Mouse (Mus musculus) embryonic facial prominence, embryonic 12.5 days (tissue): ENCODE data around the gene Sh3glb2. TPM values are rescaled to one million over a fixed set of nuclear protein-coding genes. Genes with fewer than 3 reads are reported as not detected.

Source experiments
- ATAC-seq: fragments of 200-750 bp; cut with Nextera tagmentation; 2 replicates; pipeline ENCODE4 v1.8.0; 2017; ENCODE audit not compliant: insufficient number of reproducible peaks, insufficient read depth, low FRiP score, low TSS enrichment
- H3K27ac ChIP-seq: fragments of 300-500 bp; sonication (generic); 2 replicates; pipeline ENCODE4 v1.5.1; 2016; ENCODE audit warnings: mild to moderate bottlenecking
- H3K27me3 ChIP-seq: fragments of 300-500 bp; sonication (generic); 2 replicates; pipeline ENCODE4 v1.6.1; 2016; ENCODE audit warnings: mild to moderate bottlenecking, moderate library complexity
- H3K36me3 ChIP-seq: fragments of 300-500 bp; sonication (generic); 2 replicates; pipeline ENCODE4 v1.6.1; 2016; ENCODE audit warnings: mild to moderate bottlenecking
- H3K4me1 ChIP-seq: fragments of 300-500 bp; sonication (generic); 2 replicates; pipeline ENCODE4 v1.6.1; 2016
- H3K4me2 ChIP-seq: fragments of 300-500 bp; sonication (generic); replicated peaks from 2 replicates; pipeline ENCODE4 v1.6.1; 2016; ENCODE audit warnings: mild to moderate bottlenecking, moderate library complexity
- H3K4me3 ChIP-seq: fragments of 300-500 bp; sonication (generic); 2 replicates; pipeline ENCODE4 v1.5.1; 2016; ENCODE audit warnings: mild to moderate bottlenecking
- H3K9ac ChIP-seq: fragments of 300-500 bp; sonication (generic); 2 replicates; pipeline ENCODE4 v1.6.1; 2016; ENCODE audit warnings: mild to moderate bottlenecking, moderate library complexity
- H3K9me3 ChIP-seq: fragments of 300-500 bp; sonication (generic); 2 replicates; pipeline ENCODE4 v1.6.1; 2016; ENCODE audit warnings: mild to moderate bottlenecking, moderate library complexity
- WGBS: fragments of 180-500 bp; shearing (Covaris S2); methylation state at CpG from one replicate; pipeline ENCODE4 v1.1.7; 2016; 5-methylcytosine and 5-hydroxymethylcytosine counted together
- polyA plus RNA-seq: library from polyadenylated mRNA; unstranded; fragments of >200 nt; fragmentation: Nextera tagmentation; extraction: Ambion mirVana; gene quantifications from 2 replicates; pipeline ENCODE4 v1.2.1, GENCODE M21; 2016

Sh3glb2 gene
- polyA plus RNA-seq, 1 experiment from 2014 or later: 89.7 TPM

GRCm38 (mm10) chr2:30355861-30356260 is 3.3 kb downstream of the Sh3glb2 start:
- no peaks in the 10 kb centered on the region for H3K9me3 ChIP-seq
- H3K4me2 ChIP-seq: no peak overlapping the region
- no peak overlapping the region for H3K4me3 ChIP-seq
- peaks cover 23% of the 10 kb centered on the region for H3K4me1 ChIP-seq
- H3K27me3 ChIP-seq: no peaks in the 10 kb centered on the region
- WGBS: 65% methylated on average over 4 of the region's 4 CpGs
- H3K36me3 ChIP-seq: peaks cover 21% of the 10 kb centered on the region
- peak overlapping the region; percentile 7; the same call in 1 of the 2 replicates for H3K9ac ChIP-seq
- no peak for ATAC-seq
- H3K27ac ChIP-seq: no peak overlapping the region

GRCm38 (mm10) chr2:30351149-30351548 is 8.0 kb downstream of the Sh3glb2 start:
- Histone ChIP-seq H3K36me3 (peaks cover 67% of the 10 kb centered on the region), H3K4me1 (no peaks in the 10 kb centered on the region), H3K9ac (no peak overlapping the region), H3K27me3 (no peaks in the 10 kb centered on the region), H3K4me3 (no peak overlapping the region), H3K4me2 (no peak overlapping the region), H3K27ac (no peak overlapping the region), H3K9me3 (no peaks in the 10 kb centered on the region)
- 64% methylated on average over 2 of the region's 2 CpGs for WGBS
- no peak for ATAC-seq

- Histone ChIP-seq H3K36me3 (peaks cover 83% of the 10 kb centered on the region), H3K27ac (0 out of 2 replicates have a peak overlapping the region, but pooled peaks have one; percentile 6)
- no peak for ATAC-seq
Measured at GRCm38 (mm10) chr2:30349196-30349595, 9.9 kb downstream of the Sh3glb2 start.

GRCm38 (mm10) chr2:30345971-30346676 is 13.0 kb downstream of the Sh3glb2 start:
- ATAC-seq: no peak
- H3K27me3 ChIP-seq: no peaks in the 10 kb centered on the region
- H3K9ac ChIP-seq: no peak overlapping the region
- H3K9me3 ChIP-seq: no peaks in the 10 kb centered on the region
- no peak overlapping the region for H3K4me3 ChIP-seq
- no peaks in the 10 kb centered on the region for H3K4me1 ChIP-seq
- H3K27ac ChIP-seq: no peak overlapping the region
- H3K36me3 ChIP-seq: peaks cover 96% of the 10 kb centered on the region
- 87% methylated on average over 7 of the region's 7 CpGs for WGBS
- no peak overlapping the region for H3K4me2 ChIP-seq

More at GRCm38 (mm10) chr2:30349196-30349595, 9.9 kb downstream of the Sh3glb2 start:
- Histone ChIP-seq H3K9ac (no peak overlapping the region), H3K4me3 (no peak overlapping the region), H3K4me1 (no peaks in the 10 kb centered on the region), H3K27me3 (no peaks in the 10 kb centered on the region), H3K9me3 (no peaks in the 10 kb centered on the region), H3K4me2 (no peak overlapping the region)
- 90% methylated on average over 6 of the region's 6 CpGs for WGBS

GRCm38 (mm10) chr2:30343601-30344137 is 15.5 kb downstream of the Sh3glb2 start:
- no peak for ATAC-seq
- Histone ChIP-seq H3K4me3 (no peak overlapping the region), H3K27ac (no peak overlapping the region), H3K9me3 (no peaks in the 10 kb centered on the region), H3K27me3 (no peaks in the 10 kb centered on the region), H3K4me2 (no peak overlapping the region), H3K36me3 (peaks cover 100% of the 10 kb centered on the region), H3K4me1 (no peaks in the 10 kb centered on the region), H3K9ac (no peak overlapping the region)
- 88% methylated on average over 14 of the region's 14 CpGs for WGBS

GRCm38 (mm10) chr2:30342544-30342943 is 16.6 kb downstream of the Sh3glb2 start:
- Histone ChIP-seq H3K36me3 (peaks cover 95% of the 10 kb centered on the region), H3K9ac (no peak overlapping the region), H3K9me3 (no peaks in the 10 kb centered on the region), H3K4me1 (no peaks in the 10 kb centered on the region), H3K4me2 (no peak overlapping the region), H3K4me3 (no peak overlapping the region), H3K27ac (no peak overlapping the region), H3K27me3 (no peaks in the 10 kb centered on the region)
- WGBS: 92% methylated on average over 7 of the region's 7 CpGs
- ATAC-seq: no peak

- no peak for ATAC-seq
- Histone ChIP-seq H3K27me3 (no peaks in the 10 kb centered on the region), H3K36me3 (peaks cover 95% of the 10 kb centered on the region), H3K4me2 (no peak overlapping the region), H3K9ac (no peak overlapping the region), H3K4me1 (no peaks in the 10 kb centered on the region), H3K27ac (no peak overlapping the region), H3K9me3 (no peaks in the 10 kb centered on the region), H3K4me3 (no peak overlapping the region)
- WGBS: 92% methylated on average over 3 of the region's 3 CpGs
Measured at GRCm38 (mm10) chr2:30342061-30342460, 17.1 kb downstream of the Sh3glb2 start.

- ATAC-seq: no peak
- Histone ChIP-seq H3K9ac (no peak overlapping the region), H3K4me1 (no peaks in the 10 kb centered on the region), H3K27me3 (no peaks in the 10 kb centered on the region), H3K4me2 (no peak overlapping the region), H3K4me3 (no peak overlapping the region), H3K36me3 (peaks cover 94% of the 10 kb centered on the region), H3K9me3 (no peaks in the 10 kb centered on the region), H3K27ac (no peak overlapping the region)
- WGBS: 90% methylated on average over 12 of the region's 12 CpGs
Measured at GRCm38 (mm10) chr2:30337179-30337578, 22.0 kb downstream of the Sh3glb2 start.

- no peaks in the 10 kb centered on the region for H3K9me3 ChIP-seq
- no peaks in the 10 kb centered on the region for H3K27me3 ChIP-seq
- 89% methylated on average over 16 of the region's 16 CpGs for WGBS
- H3K4me2 ChIP-seq: no peak overlapping the region
- ATAC-seq: no peak
- no peaks in the 10 kb centered on the region for H3K4me1 ChIP-seq
- H3K9ac ChIP-seq: no peak overlapping the region
- peaks cover 92% of the 10 kb centered on the region for H3K36me3 ChIP-seq
- H3K27ac ChIP-seq: no peak overlapping the region
- H3K4me3 ChIP-seq: no peak overlapping the region
Measured at GRCm38 (mm10) chr2:30336174-30336915, 22.8 kb downstream of the Sh3glb2 start.

GRCm38 (mm10) chr2:30335324-30335723 is 23.8 kb downstream of the Sh3glb2 start:
- WGBS: 99% methylated on average over 2 of the region's 2 CpGs
- no peak for ATAC-seq
- no peaks in the 10 kb centered on the region for H3K4me1 ChIP-seq

GRCm38 (mm10) chr2:30328791-30329190 is 30.3 kb downstream of the Sh3glb2 start:
- no peak for ATAC-seq

More at GRCm38 (mm10) chr2:30335324-30335723, 23.8 kb downstream of the Sh3glb2 start:
- no peak overlapping the region for H3K4me3 ChIP-seq
- no peaks in the 10 kb centered on the region for H3K9me3 ChIP-seq
- no peak overlapping the region for H3K9ac ChIP-seq
- H3K4me2 ChIP-seq: no peak overlapping the region
- H3K36me3 ChIP-seq: peaks cover 87% of the 10 kb centered on the region
- H3K27ac ChIP-seq: no peak overlapping the region
- no peaks in the 10 kb centered on the region for H3K27me3 ChIP-seq

GRCm38 (mm10) chr2:30327276-30327675 is 31.9 kb downstream of the Sh3glb2 start:
- 90% methylated on average over 7 of the region's 7 CpGs for WGBS
- Histone ChIP-seq H3K4me1 (no peaks in the 10 kb centered on the region), H3K27me3 (no peaks in the 10 kb centered on the region), H3K4me3 (no peak overlapping the region), H3K9ac (no peak overlapping the region), H3K27ac (no peak overlapping the region), H3K4me2 (no peak overlapping the region), H3K36me3 (peaks cover 91% of the 10 kb centered on the region), H3K9me3 (no peaks in the 10 kb centered on the region)
- no peak for ATAC-seq

More at GRCm38 (mm10) chr2:30328791-30329190, 30.3 kb downstream of the Sh3glb2 start:
- Histone ChIP-seq H3K9ac (no peak overlapping the region), H3K27ac (no peak overlapping the region), H3K4me2 (no peak overlapping the region), H3K36me3 (peaks cover 91% of the 10 kb centered on the region), H3K4me1 (no peaks in the 10 kb centered on the region), H3K4me3 (no peak overlapping the region), H3K9me3 (no peaks in the 10 kb centered on the region), H3K27me3 (no peaks in the 10 kb centered on the region)
- WGBS: 95% methylated on average over 3 of the region's 3 CpGs
